Mouse (Mus musculus) ES-E14 (cell line): ENCODE data around the gene Fbln7. TPM values are rescaled to one million over a fixed set of nuclear protein-coding genes. Genes with fewer than 3 reads are reported as not detected.

Source experiments
- DNase-seq: peaks from one replicate; pipeline ENCODE4 v3.0.0-alpha.2; 2013; ENCODE audit warnings: low read depth, low spot score
- H3K27ac ChIP-seq: 2 replicates; pipeline ENCODE4 v1.5.1; 2012; ENCODE audit warnings: low read depth, mild to moderate bottlenecking, low read length, moderate library complexity, mixed read lengths; ENCODE audit not compliant: poor library complexity, insufficient read depth, severe bottlenecking
- H3K36me3 ChIP-seq: 2 replicates; pipeline ENCODE4 v1.6.1; 2012; ENCODE audit warnings: mild to moderate bottlenecking, low read length, moderate library complexity, mixed read lengths; ENCODE audit not compliant: control insufficient read depth, poor library complexity, insufficient read depth, severe bottlenecking
- H3K4me1 ChIP-seq, 2 experiments: fragments of 150-350 bp in 1 of 2; sonication (generic) in 1 of 2; 2 replicates each; pipeline ENCODE4 v1.6.1; 2012; ENCODE audit warnings: low read length in 2 of 2, mild to moderate bottlenecking in 1 of 2, mixed read lengths in 1 of 2; ENCODE audit not compliant: control insufficient read depth in 2 of 2, insufficient read depth in 2 of 2, poor library complexity in 1 of 2
- H3K4me3 ChIP-seq, 2 experiments: fragments of 150-350 bp in 1 of 2; sonication (generic) in 1 of 2; 2 replicates each; pipeline ENCODE4 v1.5.1; 2012; ENCODE audit warnings: low read length in 2 of 2, low read depth in 1 of 2, mild to moderate bottlenecking in 1 of 2, mixed read lengths in 1 of 2; ENCODE audit not compliant: insufficient read depth in 1 of 2, poor library complexity in 1 of 2, severe bottlenecking in 1 of 2
- H3K9ac ChIP-seq: 2 replicates; pipeline ENCODE4 v1.6.1; 2012; ENCODE audit warnings: low read depth, mild to moderate bottlenecking, low read length, mixed read lengths; ENCODE audit not compliant: poor library complexity, insufficient read depth, severe bottlenecking
- H3K9me3 ChIP-seq: fragments of 150-350 bp; sonication (generic); 2 replicates; pipeline ENCODE4 v1.6.1; 2012; ENCODE audit warnings: low read depth, mild to moderate bottlenecking, low read length; ENCODE audit not compliant: control insufficient read depth, insufficient read depth
- CHD2 ChIP-seq: IDR thresholded peaks from 2 replicates; pipeline ENCODE4 v1.6.1; 2014; ENCODE audit warnings: mild to moderate bottlenecking, low read depth, low read length, inconsistent platforms
- HCFC1 ChIP-seq: IDR thresholded peaks from 2 replicates; pipeline ENCODE4 v1.6.1; 2012; ENCODE audit warnings: low read length, inconsistent platforms, borderline replicate concordance; ENCODE audit not compliant: insufficient read depth
- MAFK ChIP-seq: IDR thresholded peaks from 2 replicates; pipeline ENCODE4 v1.6.1; 2014; ENCODE audit warnings: mild to moderate bottlenecking, low read depth, low read length, inconsistent platforms; ENCODE audit not compliant: insufficient read depth
- ZC3H11A ChIP-seq: IDR thresholded peaks from 2 replicates; pipeline ENCODE4 v1.6.1; 2012; ENCODE audit warnings: low read depth, mild to moderate bottlenecking, inconsistent platforms, low read length, borderline replicate concordance
- ZNF384 ChIP-seq: IDR thresholded peaks from 2 replicates; pipeline ENCODE4 v1.6.1; 2012; ENCODE audit warnings: low read depth, low read length, inconsistent platforms
- in situ Hi-C, 2 experiments: fragments of 600-800 bp; cut with MboI; formaldehyde crosslinking; loops; one replicate each; pipeline ENCODE4 v1.15.1; 2025; ENCODE audit warnings: low sequenced_read_pairs in 2 of 2, inconsistent platforms in 1 of 2; ENCODE audit not compliant: unreplicated experiment in 2 of 2
- total RNA-seq: library from RNA; depleted of rRNA; stranded (reverse); fragments of 300-350 nt; gene quantifications from 2 replicates; pipeline ENCODE4 v1.2.3, GENCODE M21; 2012

Fbln7 gene
- total RNA-seq, 1 experiment, result 0.22 TPM

GRCm38 (mm10) chr2:128903661-128904060 lies 40.9 kb downstream of the Fbln7 start:
- no peaks in the 10 kb centered on the region for H3K9me3 ChIP-seq
- no peak overlapping the region for H3K9ac ChIP-seq
- H3K4me3 ChIP-seq, result no peak overlapping the region
- H3K27ac ChIP-seq, result no peak overlapping the region
- no peaks in the 10 kb centered on the region for H3K36me3 ChIP-seq
- no peaks in the 10 kb centered on the region for H3K4me1 ChIP-seq
- no peak for TF ChIP-seq CHD2
- no peak for DNase-seq
- in situ Hi-C loops, result no loop called here

GRCm38 (mm10) chr2:128914978-128915377 lies 52.2 kb downstream of the Fbln7 start:
- no peak for DNase-seq
- Histone ChIP-seq H3K9me3 (no peaks in the 10 kb centered on the region), H3K4me1 (no peaks in the 10 kb centered on the region), H3K27ac (no peak overlapping the region), H3K36me3 (no peaks in the 10 kb centered on the region), H3K9ac (no peak overlapping the region), H3K4me3 (no peak overlapping the region)
- no peak for TF ChIP-seq ZNF384
- no peak for TF ChIP-seq CHD2
- in situ Hi-C loops, result no loop called here

GRCm38 (mm10) chr2:128916528-128916927 lies 53.7 kb downstream of the Fbln7 start:
- Histone ChIP-seq H3K4me1 (no peaks in the 10 kb centered on the region), H3K4me3 (no peak overlapping the region)
- in situ Hi-C loops, result no loop called here

GRCm38 (mm10) chr2:128924799-128925198 lies 62.0 kb downstream of the Fbln7 start:
- Histone ChIP-seq H3K4me1 (no peaks in the 10 kb centered on the region), H3K9me3 (no peaks in the 10 kb centered on the region), H3K36me3 (peaks cover 6% of the 10 kb centered on the region; the same call in 1 of the 2 replicates), H3K27ac (no peak overlapping the region), H3K9ac (no peak overlapping the region), H3K4me3 (no peak overlapping the region)
- TF ChIP-seq MAFK, result no peak
- no peak for TF ChIP-seq ZNF384
- no peak for TF ChIP-seq CHD2
- no peak for TF ChIP-seq HCFC1
- TF ChIP-seq ZC3H11A, result no peak
- no peak for DNase-seq
- in situ Hi-C loops, result no loop called here

More at GRCm38 (mm10) chr2:128916528-128916927, 53.7 kb downstream of the Fbln7 start:
- H3K9ac ChIP-seq, result no peak overlapping the region
- no peak for DNase-seq
- H3K36me3 ChIP-seq, result no peaks in the 10 kb centered on the region
- no peaks in the 10 kb centered on the region for H3K9me3 ChIP-seq
- H3K27ac ChIP-seq, result no peak overlapping the region
- no peak for TF ChIP-seq ZC3H11A
- TF ChIP-seq CHD2, result no peak
- TF ChIP-seq MAFK, result no peak
- TF ChIP-seq HCFC1, result no peak
- TF ChIP-seq ZNF384, result no peak

GRCm38 (mm10) chr2:128928446-128928845 lies 65.7 kb downstream of the Fbln7 start:
- TF ChIP-seq HCFC1 (no peak), MAFK (no peak), ZNF384 (no peak), CHD2 (no peak), ZC3H11A (no peak)
- DNase-seq, result no peak
- Histone ChIP-seq H3K4me3 (no peak overlapping the region), H3K4me1 (no peaks in the 10 kb centered on the region; a peak in 1 of 4 replicates), H3K36me3 (peaks cover 6% of the 10 kb centered on the region; the same call in 1 of the 2 replicates), H3K27ac (no peak overlapping the region), H3K9ac (no peak overlapping the region), H3K9me3 (no peaks in the 10 kb centered on the region)
- in situ Hi-C loops, result no loop called here
